Mouse (Mus musculus) hindbrain, embryonic 14.5 days (tissue): ENCODE measurements at regions not wholly inside any gene's neighbourhood (a gene's known extent, or its start where the extent isn't known, plus 50 kb on each side); places are given as distances from the start of the nearest gene placed in this dataset.

Source experiments
- ATAC-seq: fragments of 200-750 bp; cut with Nextera tagmentation; 2 replicates; pipeline ENCODE4 v1.8.0; 2017; ENCODE audit warnings: moderate number of reproducible peaks, mild to moderate bottlenecking, moderate TSS enrichment, moderate library complexity; ENCODE audit not compliant: low FRiP score
- DNase-seq: peaks from one replicate; pipeline ENCODE4 v3.0.0-alpha.2; 2015; ENCODE audit warnings: low spot score
- H3K27ac ChIP-seq: fragments of 300-500 bp; sonication (generic); 2 replicates; pipeline ENCODE4 v1.5.1; 2014; ENCODE audit warnings: mild to moderate bottlenecking, moderate library complexity
- H3K27me3 ChIP-seq: fragments of 300-500 bp; sonication (generic); 2 replicates; pipeline ENCODE4 v1.6.1; 2014; ENCODE audit warnings: mild to moderate bottlenecking, low read length, mixed read lengths; ENCODE audit not compliant: control insufficient read depth, insufficient read depth
- H3K36me3 ChIP-seq: fragments of 300-500 bp; sonication (generic); replicated peaks from 2 replicates; pipeline ENCODE4 v1.6.1; 2014; ENCODE audit not compliant: control insufficient read depth, insufficient read depth
- H3K4me1 ChIP-seq: fragments of 300-500 bp; sonication (generic); replicated peaks from 2 replicates; pipeline ENCODE4 v1.6.1; 2014; ENCODE audit warnings: antibody characterized with exemption, low read length, mixed read lengths; ENCODE audit not compliant: control insufficient read depth, insufficient read depth
- H3K4me2 ChIP-seq: fragments of 300-500 bp; sonication (generic); replicated peaks from 2 replicates; pipeline ENCODE4 v1.6.1; 2014; ENCODE audit warnings: mild to moderate bottlenecking, moderate library complexity
- H3K4me3 ChIP-seq: fragments of 300-500 bp; sonication (generic); replicated peaks from 2 replicates; pipeline ENCODE4 v1.5.1; 2014; ENCODE audit warnings: mild to moderate bottlenecking, low read length
- H3K9ac ChIP-seq: fragments of 300-500 bp; sonication (generic); 2 replicates; pipeline ENCODE4 v1.6.1; 2014
- H3K9me3 ChIP-seq: fragments of 300-500 bp; sonication (generic); 2 replicates; pipeline ENCODE4 v1.6.1; 2016; ENCODE audit warnings: low read length; ENCODE audit not compliant: control insufficient read depth
- WGBS: fragments of 180-500 bp; shearing (Covaris S2); extraction: QIAGEN DNeasy Blood & Tissue Kit; methylation state at CpG from one replicate; pipeline ENCODE4 v1.1.7; 2014; 5-methylcytosine and 5-hydroxymethylcytosine counted together

GRCm38 (mm10) chr6:140107628-140108027 is 66.4 kb upstream of the Plcz1 start:
- H3K9ac ChIP-seq, result no peak overlapping the region
- 80% methylated on average over 16 of the region's 16 CpGs for WGBS
- no peaks in the 10 kb centered on the region for H3K36me3 ChIP-seq
- H3K4me3 ChIP-seq, result no peak overlapping the region
- no peak overlapping the region for H3K4me2 ChIP-seq
- no peak for DNase-seq
- H3K9me3 ChIP-seq, result no peaks in the 10 kb centered on the region
- ATAC-seq, result no peak
- H3K27me3 ChIP-seq, result no peaks in the 10 kb centered on the region
- no peak overlapping the region for H3K27ac ChIP-seq
- H3K4me1 ChIP-seq, result no peaks in the 10 kb centered on the region; the same call in 1 of the 2 replicates

- Histone ChIP-seq H3K27ac (no peak overlapping the region), H3K9ac (no peak overlapping the region), H3K36me3 (no peaks in the 10 kb centered on the region), H3K4me2 (no peak overlapping the region), H3K27me3 (no peaks in the 10 kb centered on the region), H3K4me3 (no peak overlapping the region), H3K4me1 (no peaks in the 10 kb centered on the region; the same call in 1 of the 2 replicates), H3K9me3 (no peaks in the 10 kb centered on the region)
- WGBS, result 93% methylated on average over 5 of the region's 5 CpGs
- no peak for ATAC-seq
- no peak for DNase-seq
Measured at GRCm38 (mm10) chr6:140106141-140106540, 64.9 kb upstream of the Plcz1 start.

GRCm38 (mm10) chr6:140102043-140102442 is 60.8 kb upstream of the Plcz1 start:
- H3K27me3 ChIP-seq, result no peaks in the 10 kb centered on the region
- no peak for DNase-seq
- H3K4me3 ChIP-seq, result no peak overlapping the region
- no peak overlapping the region for H3K27ac ChIP-seq
- H3K9ac ChIP-seq, result no peak overlapping the region
- WGBS, result 87% methylated on average over 6 of the region's 6 CpGs
- no peak for ATAC-seq
- no peaks in the 10 kb centered on the region; the same call in 1 of the 2 replicates for H3K4me1 ChIP-seq
- H3K9me3 ChIP-seq, result no peaks in the 10 kb centered on the region
- H3K36me3 ChIP-seq, result no peaks in the 10 kb centered on the region
- H3K4me2 ChIP-seq, result no peak overlapping the region

- H3K27ac ChIP-seq, result no peak overlapping the region
- peak; percentile 31; the same call in 1 of the 2 replicates for ATAC-seq
- no peaks in the 10 kb centered on the region for H3K9me3 ChIP-seq
- 71% methylated on average over 10 of the region's 10 CpGs for WGBS
- no peaks in the 10 kb centered on the region for H3K27me3 ChIP-seq
- H3K4me3 ChIP-seq, result no peak overlapping the region
- no peak for DNase-seq
- H3K4me2 ChIP-seq, result no peak overlapping the region
- no peaks in the 10 kb centered on the region for H3K36me3 ChIP-seq
- H3K4me1 ChIP-seq, result no peaks in the 10 kb centered on the region
- H3K9ac ChIP-seq, result no peak overlapping the region
Measured at GRCm38 (mm10) chr6:140095416-140095815, 54.2 kb upstream of the Plcz1 start.
